Mouse (Mus musculus) MN1 (cell line): Measurements from ENCODE around the gene Olfr1130.
"Not testable (repeated sequence)": the region's sequence is repeated elsewhere in the genome, so short reads cannot be mapped to it uniquely, and the experiment has no call there.

Source experiments
- DNase-seq: peaks from one replicate; pipeline ENCODE4 v3.0.0-alpha.2; 2016; ENCODE audit warnings: low spot score

Olfr1130 gene

GRCm38 (mm10) chr2:87605912-87606311 is at the start of gene Olfr1130:
Gene Olfr1130 (plus strand): TSS chr2:87606212.
- DNase-seq = not testable (repeated sequence)

DNA sequence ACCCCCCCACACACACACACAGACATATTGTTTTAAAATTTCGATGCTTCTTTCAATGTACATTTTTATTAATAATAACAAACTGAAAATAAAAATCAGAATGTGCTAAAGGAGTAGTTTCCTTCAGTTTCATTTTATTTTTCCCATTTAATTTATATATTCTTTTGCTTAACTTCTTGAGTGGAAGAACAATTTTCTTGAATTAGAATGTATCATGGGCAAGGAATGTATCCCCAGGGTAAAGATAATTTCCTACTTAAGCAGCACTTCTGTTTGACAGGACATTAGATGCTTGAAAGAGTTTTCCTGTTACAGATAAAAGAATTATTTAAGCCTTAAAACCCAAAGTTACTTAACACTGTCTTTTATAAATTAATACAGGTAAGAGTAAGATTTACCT is 32.4 kb upstream of the Olfr1130 start, which contains the start of gene Olfr1129:
Gene Olfr1129, plus strand, starts transcription at position 301 of the 400 bp plus-strand sequence.
- not testable (repeated sequence) for DNase-seq

DNA sequence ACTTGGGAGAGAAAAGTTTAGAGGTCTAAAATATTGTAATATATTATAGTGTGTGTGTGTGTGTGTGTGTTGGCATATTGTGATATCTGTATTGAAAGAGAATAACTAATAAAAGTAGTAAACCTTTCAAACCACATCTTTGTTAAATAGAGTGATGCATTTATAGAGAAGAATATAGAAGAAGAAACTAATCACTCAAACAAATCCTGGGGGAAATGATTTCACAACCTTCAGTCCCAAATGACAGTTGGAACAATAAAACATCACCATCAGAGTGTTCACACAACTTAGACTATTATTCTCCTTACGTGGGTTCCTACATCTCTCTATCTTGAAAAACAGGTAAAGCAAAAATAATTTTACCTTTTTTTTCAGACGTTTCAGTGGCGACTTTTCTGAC is 20.8 kb downstream of the Olfr1130 start, which contains the start of gene Olfr1131:
Gene Olfr1131, plus strand, starts transcription at position 301 of the 400 bp plus-strand sequence.
- DNase-seq = no peak

GRCm38 (mm10) chr2:87637435-87637834 is 31.4 kb downstream of the Olfr1130 start, which contains the start of gene Olfr1132:
Gene Olfr1132 (minus strand): TSS chr2:87637535.
- DNase-seq = no peak

DNA sequence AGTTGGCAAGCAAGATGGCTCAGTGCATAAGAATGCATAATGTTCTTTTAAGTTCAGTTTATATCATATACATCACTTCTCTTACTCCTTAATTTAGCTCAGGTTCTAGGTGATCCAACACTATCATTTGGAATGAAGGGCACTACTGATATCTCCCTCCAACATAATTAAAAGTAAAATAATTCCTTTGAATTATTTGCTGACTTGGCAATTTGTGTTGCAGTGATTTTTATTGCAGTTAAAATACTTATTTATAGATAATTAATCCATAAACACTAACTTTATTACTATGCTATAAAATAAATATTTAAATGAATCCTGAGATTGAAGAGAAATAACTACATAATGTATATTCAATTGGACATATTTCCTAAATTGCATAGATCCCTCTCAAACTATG is 36.4 kb downstream of the Olfr1130 start:
- DNase-seq = no peak

DNA sequence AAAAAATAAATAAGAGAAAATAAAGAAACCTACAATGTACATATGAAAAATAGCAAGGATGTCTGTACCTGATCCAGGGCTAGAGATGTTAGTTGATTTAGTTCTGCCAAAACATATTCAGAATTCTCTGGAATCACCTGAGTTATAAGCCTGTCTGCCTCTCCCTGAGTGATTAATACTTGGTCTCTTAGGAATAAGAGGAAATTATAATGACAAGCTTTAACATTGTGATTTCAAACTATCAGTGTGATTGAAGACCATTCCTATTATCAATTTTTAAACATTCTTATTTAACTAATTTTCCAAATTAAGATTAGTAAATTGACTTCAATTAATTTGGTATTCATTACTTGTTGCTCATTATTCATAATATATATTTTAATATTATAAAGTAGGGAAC is 41.3 kb downstream of the Olfr1130 start, which contains the start of gene Olfr1133:
Gene Olfr1133, minus strand, starts transcription at position 101 of the 400 bp plus-strand sequence.
- no peak for DNase-seq

DNA sequence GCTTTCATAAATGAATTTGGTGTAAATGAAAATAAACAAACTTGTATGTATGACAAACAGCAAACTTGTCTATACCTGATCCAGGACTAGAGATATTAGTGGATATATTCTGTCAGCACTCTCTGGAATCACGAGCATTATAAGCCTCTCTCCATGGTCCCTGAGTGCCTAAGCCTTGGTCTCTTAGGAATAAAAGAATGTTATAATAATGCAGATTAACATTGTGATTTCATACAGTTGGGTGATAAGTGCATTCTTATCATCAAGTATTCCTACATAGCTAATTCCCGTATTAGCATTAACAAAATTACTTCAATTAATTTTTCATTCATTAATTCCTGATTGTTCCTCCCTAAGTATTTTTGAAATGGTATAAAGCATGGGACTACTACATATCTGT is 52.3 kb downstream of the Olfr1130 start, which contains the start of gene Olfr1134:
Gene Olfr1134, minus strand, starts transcription at position 101 of the 400 bp plus-strand sequence.
- no peak for DNase-seq
